Comparison of ENCODE assay signal across 22 mouse cellular contexts in the genomic region with DNA sequence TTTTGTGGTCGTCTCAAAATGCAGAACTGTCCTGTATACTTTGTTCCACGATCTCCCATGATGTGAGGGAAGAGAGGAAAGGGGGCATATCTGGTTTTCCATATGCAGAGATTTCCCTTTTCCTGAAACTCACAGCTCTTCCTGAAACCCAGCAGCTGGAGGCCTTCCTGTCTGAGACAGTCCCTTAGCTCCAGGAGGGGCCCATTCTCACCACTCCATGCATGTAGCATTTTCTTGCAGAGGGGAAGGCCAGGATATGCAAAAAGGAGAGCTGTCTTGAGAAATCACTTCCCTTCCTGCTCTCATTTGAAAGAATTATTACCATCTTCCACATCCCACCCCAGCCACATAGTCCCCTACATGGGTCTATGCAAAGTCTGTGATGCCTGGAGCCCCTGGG.
DNase-seq lines count a peak whose midpoint lies in the region; ATAC-seq and TF ChIP-seq lines count a peak whose summit lies in the region.
"Had no signal": no experiment of that assay in that cellular context is flagged by ENCODE, and none has a peak within 500 bp of the region (broad histone marks: within the 10 kb centered on the region; RNA-seq: fewer than 3 reads in every experiment).

No protein-coding gene starts in this region.

- TF ChIP-seq CTCF in heart, postnatal 0 days (IDR thresholded peaks at IDR 0.05; ENCODE audit: low read depth), result no peak
- no peak for TF ChIP-seq CTCF in stomach, postnatal 0 days (IDR thresholded peaks at IDR 0.05; ENCODE audit: low read depth)

- peak overlapping the region; percentile 64 for H3K27ac ChIP-seq in heart, embryonic 11.5 days (ENCODE audit: low read depth, low read length)
- no peak overlapping the region for H3K27ac ChIP-seq in heart, postnatal 0 days (ENCODE audit: low read depth)
- peak overlapping the region; percentile 51; the same call in 1 of the 2 replicates for H3K27ac ChIP-seq in stomach, embryonic 15.5 days
- no peak overlapping the region for H3K27ac ChIP-seq in stomach, postnatal 0 days (replicated peaks)
- H3K27ac ChIP-seq: embryonic facial prominence, embryonic 15.5 days; gastrocnemius, adult 2 months; hindbrain, embryonic 10.5 days; layer of hippocampus, adult 2 months; limb, embryonic 10.5 days had no signal

- H3K9me3 ChIP-seq in heart, embryonic 11.5 days (replicated peaks; ENCODE audit: control insufficient read depth, low read length), result no peaks in the 10 kb centered on the region
- H3K9me3 ChIP-seq in heart, postnatal 0 days (replicated peaks; ENCODE audit: control insufficient read depth, low read length), result no peaks in the 10 kb centered on the region
- no peaks in the 10 kb centered on the region for H3K9me3 ChIP-seq in stomach, embryonic 15.5 days
- no peaks in the 10 kb centered on the region for H3K9me3 ChIP-seq in stomach, postnatal 0 days (ENCODE audit: control insufficient read depth, low read length)
- H3K9me3 ChIP-seq: embryonic facial prominence, embryonic 15.5 days; hindbrain, embryonic 10.5 days; limb, embryonic 10.5 days had no signal

- DNase-seq in heart, postnatal 4 days, result no peak
- peak; percentile 16 for DNase-seq in heart, postnatal 0 days (ENCODE audit: low spot score)
- no peak for DNase-seq in heart, postnatal 36 days
- DNase-seq in kidney, postnatal 10 days, result peak; percentile 19
- DNase-seq in kidney, postnatal 14 days, result no peak
- no peak for DNase-seq in stomach, postnatal 0 days (ENCODE audit: low spot score)
- DNase-seq: adrenal gland, postnatal 25 days; cerebellum, adult 9-11 months; gastrocnemius, adult 2 months; kidney, postnatal 25 days; liver; lung, adult 2 months; thymus, postnatal 25 days had no signal

- no peak for TF ChIP-seq EP300 in heart, postnatal 0 days (IDR thresholded peaks at IDR 0.05; ENCODE audit: low read depth)
- TF ChIP-seq EP300 in stomach, postnatal 0 days (optimal IDR thresholded peaks at IDR 0.05), result no peak

- ATAC-seq in heart, embryonic 11.5 days (replicated peaks; ENCODE audit: insufficient number of reproducible peaks, low FRiP score, low TSS enrichment), result no peak
- ATAC-seq in heart, postnatal 0 days (ENCODE audit: insufficient read depth, low read depth), result no peak
- ATAC-seq in stomach, embryonic 15.5 days (ENCODE audit: insufficient read depth, low FRiP score, low read depth), result no peak
- ATAC-seq in stomach, postnatal 0 days (ENCODE audit: low FRiP score, low TSS enrichment), result no peak
- ATAC-seq: forebrain, embryonic 14.5 days; hindbrain, embryonic 16.5 days had no signal

- H3K4me2 ChIP-seq in heart, embryonic 11.5 days, result no peak overlapping the region
- H3K4me2 ChIP-seq in heart, postnatal 0 days (ENCODE audit: low read depth, low read length), result no peak overlapping the region
- no peak overlapping the region for H3K4me2 ChIP-seq in stomach, embryonic 15.5 days
- no peak overlapping the region for H3K4me2 ChIP-seq in stomach, postnatal 0 days (replicated peaks; ENCODE audit: low read depth)
- H3K4me2 ChIP-seq: embryonic facial prominence, embryonic 15.5 days; midbrain, embryonic 11.5 days had no signal

- no peak overlapping the region for H3K4me3 ChIP-seq in heart, embryonic 11.5 days (ENCODE audit: low read depth, low read length)
- no peak overlapping the region for H3K4me3 ChIP-seq in heart, postnatal 0 days (ENCODE audit: low read depth, low read length)
- H3K4me3 ChIP-seq in stomach, embryonic 15.5 days (replicated peaks), result no peak overlapping the region
- H3K4me3 ChIP-seq in stomach, postnatal 0 days (ENCODE audit: low read depth, low read length), result no peak overlapping the region
- H3K4me3 ChIP-seq: embryonic facial prominence, embryonic 15.5 days; gastrocnemius, adult 2 months; hindbrain, embryonic 10.5 days; layer of hippocampus, adult 2 months; limb, embryonic 10.5 days had no signal

- no peaks in the 10 kb centered on the region for H3K27me3 ChIP-seq in heart, embryonic 11.5 days (ENCODE audit: control insufficient read depth, insufficient read depth, low read length)
- H3K27me3 ChIP-seq in heart, postnatal 0 days (ENCODE audit: control insufficient read depth, insufficient read depth, low read length), result no peaks in the 10 kb centered on the region
- no peaks in the 10 kb centered on the region for H3K27me3 ChIP-seq in stomach, embryonic 15.5 days (replicated peaks)
- H3K27me3 ChIP-seq in stomach, postnatal 0 days (ENCODE audit: control insufficient read depth, insufficient read depth, low read length), result no peaks in the 10 kb centered on the region
- H3K27me3 ChIP-seq: embryonic facial prominence, embryonic 15.5 days had no signal

- no peaks in the 10 kb centered on the region for H3K4me1 ChIP-seq in heart, embryonic 11.5 days (ENCODE audit: control insufficient read depth, insufficient read depth, low read length)
- H3K4me1 ChIP-seq in heart, postnatal 0 days (ENCODE audit: control insufficient read depth, insufficient read depth), result no peaks in the 10 kb centered on the region
- H3K4me1 ChIP-seq in stomach, embryonic 15.5 days, result no peaks in the 10 kb centered on the region
- H3K4me1 ChIP-seq in stomach, postnatal 0 days (replicated peaks; ENCODE audit: control insufficient read depth, insufficient read depth), result no peaks in the 10 kb centered on the region
- H3K4me1 ChIP-seq: embryonic facial prominence, embryonic 15.5 days; hindbrain, embryonic 10.5 days; limb, embryonic 10.5 days had no signal

- whole genome bisulfite sequencing in heart, embryonic 11.5 days (ENCODE audit: insufficient replicate concordance), result 69% methylated on average over 2 of the region's 2 CpGs
- 43% methylated on average over 2 of the region's 2 CpGs for WGBS in heart, postnatal 0 days
- 60% methylated on average over 2 of the region's 2 CpGs for WGBS in stomach, embryonic 15.5 days
- WGBS in stomach, postnatal 0 days, result 58% methylated on average over 2 of the region's 2 CpGs

- H3K9ac ChIP-seq in heart, embryonic 11.5 days (ENCODE audit: low read depth, low read length), result no peak overlapping the region
- H3K9ac ChIP-seq in heart, postnatal 0 days (replicated peaks; ENCODE audit: low read depth, low read length), result no peak overlapping the region
- no peak overlapping the region for H3K9ac ChIP-seq in stomach, embryonic 15.5 days
- no peak overlapping the region for H3K9ac ChIP-seq in stomach, postnatal 0 days (ENCODE audit: low read length)
- H3K9ac ChIP-seq: embryonic facial prominence, embryonic 15.5 days had no signal

- no peaks in the 10 kb centered on the region for H3K36me3 ChIP-seq in heart, embryonic 11.5 days (ENCODE audit: control insufficient read depth, insufficient read depth, low read length)
- no peaks in the 10 kb centered on the region for H3K36me3 ChIP-seq in heart, postnatal 0 days (replicated peaks; ENCODE audit: control insufficient read depth, insufficient read depth, low read length)
- H3K36me3 ChIP-seq in stomach, embryonic 15.5 days, result no peaks in the 10 kb centered on the region
- H3K36me3 ChIP-seq in stomach, postnatal 0 days (ENCODE audit: control insufficient read depth, insufficient read depth, low read length), result no peaks in the 10 kb centered on the region
- H3K36me3 ChIP-seq: embryonic facial prominence, embryonic 15.5 days; hindbrain, embryonic 10.5 days; limb, embryonic 10.5 days had no signal

- intact Hi-C loops in heart, postnatal 36 days (cut with DNase I), result no loop called here

Comparison
In these comparisons a context has a peak if more than half of its experiments do, and no peak if none do; other contexts are left out.
1. H3K27ac ChIP-seq: peak in heart, embryonic 11.5 days (single experiment) and stomach, embryonic 15.5 days (single experiment); none in heart, postnatal 0 days (single experiment) and stomach, postnatal 0 days (single experiment).
2. DNase-seq: peak in heart, postnatal 0 days (single experiment) and kidney, postnatal 10 days (single experiment); none in heart, postnatal 4 days (single experiment), heart, postnatal 36 days (0 of 2), kidney, postnatal 14 days (single experiment) and stomach, postnatal 0 days (single experiment).